Mouse (Mus musculus) ES-Bruce4 (cell line): ENCODE results near the gene Mrs2. TPM values are rescaled to one million over a fixed set of nuclear protein-coding genes. Genes with fewer than 3 reads are reported as not detected.

Experiments used
- H3K27ac ChIP-seq: 2 replicates; pipeline ENCODE4 v1.5.1; 2012; ENCODE audit warnings: low read length, inconsistent platforms; ENCODE audit not compliant: insufficient read depth
- H3K27me3 ChIP-seq: 2 replicates; pipeline ENCODE4 v1.6.1; 2012; ENCODE audit warnings: mild to moderate bottlenecking, low read length, inconsistent platforms; ENCODE audit not compliant: control insufficient read depth, poor library complexity, insufficient read depth, severe bottlenecking
- H3K36me3 ChIP-seq: 2 replicates; pipeline ENCODE4 v1.6.1; 2012; ENCODE audit warnings: inconsistent platforms, mild to moderate bottlenecking, low read length, moderate library complexity; ENCODE audit not compliant: control insufficient read depth, poor library complexity, insufficient read depth, severe bottlenecking
- H3K4me1 ChIP-seq: one replicate; pipeline ENCODE4 v1.8.1; 2011; ENCODE audit warnings: low read length; ENCODE audit not compliant: control insufficient read depth, insufficient read depth
- H3K4me3 ChIP-seq: 2 replicates; pipeline ENCODE4 v1.5.1; 2011; ENCODE audit warnings: low read depth, mild to moderate bottlenecking, low read length
- H3K9ac ChIP-seq: 2 replicates; pipeline ENCODE4 v1.6.1; 2012; ENCODE audit warnings: low read depth, mild to moderate bottlenecking, inconsistent platforms; ENCODE audit not compliant: poor library complexity, severe bottlenecking
- H3K9me3 ChIP-seq: replicated peaks from 2 replicates; pipeline ENCODE4 v1.6.1; 2012; ENCODE audit warnings: mild to moderate bottlenecking, low read length, inconsistent platforms; ENCODE audit not compliant: control insufficient read depth, poor library complexity, insufficient read depth, severe bottlenecking
- CTCF ChIP-seq: IDR thresholded peaks from one replicate; pipeline ENCODE4 v1.8.1; 2011; ENCODE audit warnings: low read depth, low read length
- EP300 ChIP-seq: IDR thresholded peaks from 2 replicates; pipeline ENCODE4 v1.6.1; 2011; ENCODE audit warnings: low read depth, low read length; ENCODE audit not compliant: insufficient read depth
- POLR2A ChIP-seq: IDR thresholded peaks from one replicate; pipeline ENCODE4 v1.8.1; 2011; ENCODE audit warnings: low read length; ENCODE audit not compliant: insufficient read depth
- polyA plus RNA-seq: library from polyadenylated mRNA; stranded (reverse); fragments of >200 nt; gene quantifications from 2 replicates; pipeline ENCODE4 v1.2.4, GENCODE M21; 2011; ENCODE audit warnings: low read depth; ENCODE audit not compliant: missing spikeins, insufficient read depth, insufficient read length

The Mrs2 gene
- polyA plus RNA-seq, 1 experiment: 21.8 TPM

DNA sequence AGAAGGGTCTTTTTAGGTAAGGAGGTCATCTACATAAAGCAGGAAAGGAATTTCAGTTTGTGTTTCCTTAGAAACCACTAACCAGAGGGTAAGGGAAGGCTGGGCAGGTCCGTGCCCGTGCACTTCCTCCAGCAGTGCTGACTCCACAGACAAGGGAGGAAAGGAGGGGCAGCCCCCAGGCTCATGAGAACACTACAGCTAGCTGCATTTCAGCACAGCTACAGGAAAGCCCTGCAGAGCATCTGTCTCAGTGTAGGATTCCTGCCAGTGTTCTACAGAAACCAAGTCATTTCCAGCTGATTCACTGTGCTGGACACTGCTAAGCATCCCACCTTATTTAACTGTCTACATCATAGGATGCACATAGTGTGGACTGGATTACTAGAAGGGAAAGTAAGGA is 27.0 kb downstream of the Mrs2 start:
- Histone ChIP-seq H3K9me3 (no peaks in the 10 kb centered on the region), H3K4me3 (no peak overlapping the region), H3K36me3 (no peaks in the 10 kb centered on the region; the same call in 1 of the 2 replicates), H3K27me3 (no peaks in the 10 kb centered on the region), H3K9ac (no peak overlapping the region), H3K4me1 (no peaks in the 10 kb centered on the region), H3K27ac (no peak overlapping the region)
- TF ChIP-seq CTCF: no peak
- no peak for TF ChIP-seq POLR2A
- no peak for TF ChIP-seq EP300

DNA sequence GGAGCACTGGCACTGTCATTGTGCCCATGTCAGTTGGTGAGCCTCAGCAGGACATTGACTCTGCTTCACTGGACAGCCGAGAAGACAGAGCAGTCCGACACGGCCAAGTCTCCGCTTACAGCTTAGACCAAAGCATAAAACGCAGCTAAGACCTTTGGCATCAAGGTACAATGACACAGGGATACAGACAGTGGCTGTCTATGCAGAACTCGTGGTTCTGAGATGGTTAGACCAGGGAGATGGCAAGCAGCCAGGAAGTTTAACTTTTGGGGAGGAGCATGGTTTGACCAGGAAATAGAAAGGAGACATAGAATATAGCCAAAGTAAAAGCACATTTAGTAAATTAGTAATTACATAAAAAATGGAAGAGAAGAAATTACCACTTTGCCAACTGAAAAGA is 31.2 kb downstream of the Mrs2 start:
- no peaks in the 10 kb centered on the region for H3K36me3 ChIP-seq
- H3K4me1 ChIP-seq: no peaks in the 10 kb centered on the region
- H3K9ac ChIP-seq: no peak overlapping the region
- no peaks in the 10 kb centered on the region for H3K9me3 ChIP-seq
- no peak for TF ChIP-seq POLR2A
- TF ChIP-seq EP300: no peak
- TF ChIP-seq CTCF: no peak
- no peak overlapping the region for H3K27ac ChIP-seq
- no peak overlapping the region for H3K4me3 ChIP-seq
- no peaks in the 10 kb centered on the region for H3K27me3 ChIP-seq

DNA sequence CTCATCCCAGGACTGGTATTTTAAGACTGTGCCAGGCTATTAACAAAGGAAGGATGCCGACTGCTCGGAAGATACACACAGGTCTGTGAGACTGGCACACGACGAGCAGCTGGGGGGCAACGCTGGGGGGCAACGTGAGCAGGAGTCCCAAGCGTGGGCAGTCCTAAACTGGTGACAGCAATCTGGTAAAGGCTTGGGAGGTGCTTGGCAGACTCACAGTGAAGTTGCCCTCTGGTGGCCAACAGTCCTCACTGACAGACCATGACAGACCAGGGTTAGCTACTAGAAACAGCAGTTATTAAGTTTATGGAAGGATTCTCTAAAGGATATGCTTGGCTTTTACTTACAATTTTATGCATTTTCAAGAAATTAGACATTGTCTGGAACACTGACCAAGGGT is 31.8 kb downstream of the Mrs2 start:
- Histone ChIP-seq H3K27ac (no peak overlapping the region), H3K4me3 (no peak overlapping the region), H3K27me3 (no peaks in the 10 kb centered on the region), H3K9me3 (no peaks in the 10 kb centered on the region), H3K9ac (no peak overlapping the region), H3K36me3 (no peaks in the 10 kb centered on the region), H3K4me1 (no peaks in the 10 kb centered on the region)
- TF ChIP-seq POLR2A (no peak), EP300 (no peak), CTCF (peak; percentile 61)

DNA sequence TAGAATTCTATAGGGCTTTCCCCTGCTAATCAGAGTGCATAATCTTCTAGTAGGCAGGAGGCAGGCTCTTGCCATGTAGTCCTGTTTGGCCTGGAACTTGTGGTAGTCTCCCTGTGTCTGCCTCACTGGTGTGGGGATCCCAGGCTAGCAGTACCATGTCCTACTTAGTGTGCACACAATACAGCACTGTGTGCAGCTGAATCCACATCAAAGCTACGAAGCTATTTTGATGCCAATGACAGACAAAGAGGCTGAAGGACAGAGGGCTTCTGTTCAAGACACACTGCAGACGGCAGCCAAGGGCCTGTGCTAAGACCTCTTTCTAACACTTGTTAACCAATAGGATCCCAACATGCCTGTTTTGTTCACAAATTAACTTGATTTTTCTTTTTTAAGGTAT is 34.7 kb downstream of the Mrs2 start:
- Histone ChIP-seq H3K9me3 (no peaks in the 10 kb centered on the region), H3K9ac (no peak overlapping the region), H3K36me3 (no peaks in the 10 kb centered on the region), H3K4me1 (no peaks in the 10 kb centered on the region), H3K4me3 (no peak overlapping the region), H3K27ac (no peak overlapping the region), H3K27me3 (no peaks in the 10 kb centered on the region)
- no peak for TF ChIP-seq CTCF
- no peak for TF ChIP-seq POLR2A
- TF ChIP-seq EP300: no peak

DNA sequence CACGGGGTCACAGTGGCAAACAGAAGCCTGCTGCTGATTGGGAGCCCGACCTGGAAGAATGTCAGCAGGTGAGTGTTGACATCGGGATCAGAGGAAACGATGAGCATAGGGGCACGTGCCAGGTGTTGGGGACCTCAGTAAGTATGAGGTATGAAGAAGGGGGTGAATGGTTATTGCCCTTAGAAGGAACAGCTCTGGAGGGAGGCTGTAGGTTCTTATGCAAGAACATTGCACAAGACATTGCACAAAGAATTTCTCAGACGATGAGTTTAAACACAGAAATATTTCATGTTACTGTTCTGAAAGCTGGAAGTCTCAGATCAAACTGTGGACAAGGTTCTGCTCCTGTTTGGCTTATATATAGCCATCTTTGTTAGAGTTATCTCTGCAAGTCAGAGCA is 39.1 kb downstream of the Mrs2 start:
- TF ChIP-seq POLR2A (no peak), EP300 (no peak), CTCF (no peak)
- Histone ChIP-seq H3K4me1 (no peaks in the 10 kb centered on the region), H3K27ac (no peak overlapping the region), H3K9me3 (no peaks in the 10 kb centered on the region), H3K27me3 (no peaks in the 10 kb centered on the region), H3K4me3 (no peak overlapping the region), H3K9ac (no peak overlapping the region), H3K36me3 (no peaks in the 10 kb centered on the region)

DNA sequence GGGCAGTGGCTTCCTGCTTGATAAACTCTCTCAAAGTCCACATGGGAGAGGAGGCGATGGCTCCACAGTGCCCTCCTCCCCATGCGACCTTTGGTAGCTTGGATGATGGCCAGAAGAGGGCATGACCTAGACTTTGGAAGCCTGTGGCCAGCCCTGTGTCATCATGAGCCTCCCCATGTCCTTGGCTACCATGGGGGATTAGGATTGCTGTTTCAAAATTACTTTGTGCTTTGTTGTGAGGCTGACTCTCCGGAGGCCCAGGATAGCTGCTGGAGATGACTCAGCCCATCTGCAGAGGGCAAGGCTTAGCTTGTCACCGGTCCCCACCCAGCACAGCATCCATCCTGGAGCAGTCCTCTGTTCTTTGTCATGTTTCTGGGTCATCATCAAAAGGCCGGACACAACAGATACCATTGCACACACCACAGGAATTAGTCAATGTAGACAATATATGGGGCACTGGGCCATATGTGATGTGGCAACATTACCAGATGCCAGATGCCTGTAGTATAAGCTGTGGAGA is 42.3 kb downstream of the Mrs2 start:
- no peaks in the 10 kb centered on the region for H3K27me3 ChIP-seq
- TF ChIP-seq EP300 (no peak), POLR2A (no peak), CTCF (no peak)

More for the DNA sequence above, 42.3 kb downstream of the Mrs2 start:
- no peaks in the 10 kb centered on the region for H3K9me3 ChIP-seq
- H3K27ac ChIP-seq: no peak overlapping the region
- no peaks in the 10 kb centered on the region for H3K36me3 ChIP-seq
- no peak overlapping the region for H3K9ac ChIP-seq
- H3K4me1 ChIP-seq: no peaks in the 10 kb centered on the region
- no peak overlapping the region for H3K4me3 ChIP-seq
